Mouse (Mus musculus) hindbrain, embryonic 14.5 days (tissue): ENCODE measurements at regions not wholly inside any gene's neighbourhood (a gene's known extent, or its start where the extent isn't known, plus 50 kb on each side); places are given as distances from the start of the nearest gene placed in this dataset.
A peak's percentile ranks its signal among the peaks of the same experiment; 100 is the strongest.

Experiments used
- ATAC-seq: fragments of 200-750 bp; cut with Nextera tagmentation; 2 replicates; pipeline ENCODE4 v1.8.0; 2017; ENCODE audit warnings: moderate number of reproducible peaks, mild to moderate bottlenecking, moderate TSS enrichment, moderate library complexity; ENCODE audit not compliant: low FRiP score
- DNase-seq: peaks from one replicate; pipeline ENCODE4 v3.0.0-alpha.2; 2015; ENCODE audit warnings: low spot score
- H3K27ac ChIP-seq: fragments of 300-500 bp; sonication (generic); 2 replicates; pipeline ENCODE4 v1.5.1; 2014; ENCODE audit warnings: mild to moderate bottlenecking, moderate library complexity
- H3K27me3 ChIP-seq: fragments of 300-500 bp; sonication (generic); 2 replicates; pipeline ENCODE4 v1.6.1; 2014; ENCODE audit warnings: mild to moderate bottlenecking, low read length, mixed read lengths; ENCODE audit not compliant: control insufficient read depth, insufficient read depth
- H3K36me3 ChIP-seq: fragments of 300-500 bp; sonication (generic); replicated peaks from 2 replicates; pipeline ENCODE4 v1.6.1; 2014; ENCODE audit not compliant: control insufficient read depth, insufficient read depth
- H3K4me1 ChIP-seq: fragments of 300-500 bp; sonication (generic); replicated peaks from 2 replicates; pipeline ENCODE4 v1.6.1; 2014; ENCODE audit warnings: antibody characterized with exemption, low read length, mixed read lengths; ENCODE audit not compliant: control insufficient read depth, insufficient read depth
- H3K4me2 ChIP-seq: fragments of 300-500 bp; sonication (generic); replicated peaks from 2 replicates; pipeline ENCODE4 v1.6.1; 2014; ENCODE audit warnings: mild to moderate bottlenecking, moderate library complexity
- H3K4me3 ChIP-seq: fragments of 300-500 bp; sonication (generic); replicated peaks from 2 replicates; pipeline ENCODE4 v1.5.1; 2014; ENCODE audit warnings: mild to moderate bottlenecking, low read length
- H3K9ac ChIP-seq: fragments of 300-500 bp; sonication (generic); 2 replicates; pipeline ENCODE4 v1.6.1; 2014
- H3K9me3 ChIP-seq: fragments of 300-500 bp; sonication (generic); 2 replicates; pipeline ENCODE4 v1.6.1; 2016; ENCODE audit warnings: low read length; ENCODE audit not compliant: control insufficient read depth
- whole genome bisulfite sequencing: fragments of 180-500 bp; shearing (Covaris S2); extraction: QIAGEN DNeasy Blood & Tissue Kit; methylation state at CpG from one replicate; pipeline ENCODE4 v1.1.7; 2014; 5-methylcytosine and 5-hydroxymethylcytosine counted together

DNA sequence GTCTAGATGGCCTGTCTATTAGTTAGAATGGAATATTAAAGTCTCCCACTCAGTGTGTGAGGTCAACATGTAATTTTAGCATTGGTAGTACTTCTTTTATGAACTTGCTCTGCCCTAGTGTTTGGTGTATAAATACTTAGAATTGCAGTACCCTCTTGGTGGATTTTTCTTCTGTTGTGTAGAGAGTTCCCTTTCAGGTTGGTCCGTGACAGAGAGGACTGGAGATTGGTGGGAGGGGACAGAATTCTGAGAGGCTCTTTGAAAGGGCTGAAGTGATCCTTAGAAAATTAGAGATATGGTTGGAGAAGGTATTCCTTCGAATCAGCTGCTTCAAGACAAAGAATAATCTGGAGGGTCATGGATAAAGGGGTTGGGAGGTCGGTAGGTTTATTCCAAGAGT lies 230.3 kb upstream of the 4930583I09Rik start:
- H3K9ac ChIP-seq, result no peak overlapping the region
- no peak overlapping the region for H3K27ac ChIP-seq
- DNase-seq (no peak), ATAC-seq (no peak)
- H3K4me3 ChIP-seq, result no peak overlapping the region
- 89% methylated on average over 3 of the region's 3 CpGs for whole genome bisulfite sequencing
- no peaks in the 10 kb centered on the region for H3K27me3 ChIP-seq
- no peaks in the 10 kb centered on the region for H3K36me3 ChIP-seq
- H3K4me1 ChIP-seq, result no peaks in the 10 kb centered on the region
- H3K9me3 ChIP-seq, result 0 out of 2 replicates have a peak, but pooled peaks cover 3% of the 10 kb centered on the region
- no peak overlapping the region for H3K4me2 ChIP-seq

DNA sequence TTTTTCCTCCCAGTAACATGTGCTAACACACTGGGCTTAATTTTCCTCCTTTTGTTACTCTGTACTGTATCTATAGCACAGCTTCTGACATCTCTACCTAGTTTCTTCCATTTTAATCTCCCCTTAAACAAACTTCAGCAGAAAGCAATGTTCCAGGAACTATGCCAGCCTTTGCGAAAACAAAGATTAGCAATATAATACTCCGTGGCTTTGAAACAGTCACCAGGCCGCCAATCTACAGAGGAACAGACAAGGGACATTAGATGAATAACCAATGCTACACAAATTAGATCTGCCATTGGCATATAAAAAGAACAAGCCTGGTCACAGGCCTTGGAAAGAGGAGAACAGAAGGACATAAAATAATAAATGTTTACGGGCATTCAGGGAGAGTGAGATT lies 220.2 kb upstream of the 4930583I09Rik start:
- Histone ChIP-seq H3K27ac (no peak overlapping the region), H3K9me3 (0 out of 2 replicates have a peak, but pooled peaks cover 7% of the 10 kb centered on the region), H3K36me3 (no peaks in the 10 kb centered on the region), H3K4me1 (no peaks in the 10 kb centered on the region), H3K27me3 (no peaks in the 10 kb centered on the region), H3K9ac (no peak overlapping the region), H3K4me3 (no peak overlapping the region), H3K4me2 (no peak overlapping the region)
- no peak for ATAC-seq
- no peak for DNase-seq
- WGBS, result 71% methylated on average over 4 of the region's 4 CpGs

DNA sequence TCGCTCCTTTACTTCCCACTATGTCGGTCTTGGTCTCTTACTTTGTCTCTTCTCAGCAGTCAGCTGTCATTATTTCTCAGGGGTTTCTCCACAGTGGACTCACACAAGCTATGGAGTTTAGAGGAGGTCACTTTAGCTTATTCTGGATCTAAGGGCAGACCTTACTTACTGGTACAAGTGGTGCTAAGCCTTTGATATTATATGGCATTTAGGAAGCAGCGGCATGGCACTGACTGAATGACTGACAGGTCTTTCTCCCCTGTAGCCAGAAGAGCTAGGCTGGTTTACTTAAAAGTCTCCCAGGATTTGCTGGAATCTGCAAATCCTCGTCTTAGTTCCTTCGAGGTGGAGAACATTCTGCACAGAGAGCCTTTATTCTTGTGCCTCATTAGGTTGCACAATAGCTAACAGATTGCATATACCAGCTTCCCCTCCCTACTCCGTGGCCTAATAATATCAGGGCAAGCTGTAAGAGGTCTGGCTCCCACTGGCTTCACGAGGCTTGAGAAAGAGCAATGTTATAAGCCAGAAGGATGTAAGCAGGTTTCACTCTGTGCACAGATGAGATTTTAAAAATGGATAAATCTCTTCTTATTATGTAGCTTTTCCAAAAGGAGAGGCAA lies 214.1 kb upstream of the 4930583I09Rik start:
- no peak overlapping the region for H3K27ac ChIP-seq
- no peak overlapping the region for H3K9ac ChIP-seq
- peaks cover 4% of the 10 kb centered on the region; the same call in 1 of the 2 replicates for H3K4me1 ChIP-seq
- H3K36me3 ChIP-seq, result no peaks in the 10 kb centered on the region
- ATAC-seq (no peak), DNase-seq (peak; percentile 28)
- H3K4me2 ChIP-seq, result no peak overlapping the region
- H3K27me3 ChIP-seq, result no peaks in the 10 kb centered on the region
- 50% methylated on average over 7 of the region's 7 CpGs for WGBS
- no peak overlapping the region for H3K4me3 ChIP-seq
- H3K9me3 ChIP-seq, result no peaks in the 10 kb centered on the region

GRCm38 (mm10) chr17:65015731-65016130 lies 179.9 kb upstream of the 4930583I09Rik start:
- Histone ChIP-seq H3K36me3 (no peaks in the 10 kb centered on the region), H3K4me2 (no peak overlapping the region), H3K4me1 (no peaks in the 10 kb centered on the region), H3K9ac (no peak overlapping the region), H3K9me3 (no peaks in the 10 kb centered on the region), H3K27ac (no peak overlapping the region), H3K4me3 (no peak overlapping the region), H3K27me3 (no peaks in the 10 kb centered on the region)
- DNase-seq, result no peak
- ATAC-seq, result no peak
- WGBS, result 92% methylated on average over 5 of the region's 5 CpGs

- ATAC-seq (no peak), DNase-seq (no peak)
- no peak overlapping the region for H3K27ac ChIP-seq
- no peak overlapping the region for H3K4me2 ChIP-seq
- no peaks in the 10 kb centered on the region for H3K9me3 ChIP-seq
- no peak overlapping the region for H3K4me3 ChIP-seq
- H3K27me3 ChIP-seq, result no peaks in the 10 kb centered on the region
- no peaks in the 10 kb centered on the region for H3K36me3 ChIP-seq
- H3K4me1 ChIP-seq, result no peaks in the 10 kb centered on the region
- no peak overlapping the region for H3K9ac ChIP-seq
Observed at GRCm38 (mm10) chr17:65014682-65015081, 178.8 kb upstream of the 4930583I09Rik start.

DNA sequence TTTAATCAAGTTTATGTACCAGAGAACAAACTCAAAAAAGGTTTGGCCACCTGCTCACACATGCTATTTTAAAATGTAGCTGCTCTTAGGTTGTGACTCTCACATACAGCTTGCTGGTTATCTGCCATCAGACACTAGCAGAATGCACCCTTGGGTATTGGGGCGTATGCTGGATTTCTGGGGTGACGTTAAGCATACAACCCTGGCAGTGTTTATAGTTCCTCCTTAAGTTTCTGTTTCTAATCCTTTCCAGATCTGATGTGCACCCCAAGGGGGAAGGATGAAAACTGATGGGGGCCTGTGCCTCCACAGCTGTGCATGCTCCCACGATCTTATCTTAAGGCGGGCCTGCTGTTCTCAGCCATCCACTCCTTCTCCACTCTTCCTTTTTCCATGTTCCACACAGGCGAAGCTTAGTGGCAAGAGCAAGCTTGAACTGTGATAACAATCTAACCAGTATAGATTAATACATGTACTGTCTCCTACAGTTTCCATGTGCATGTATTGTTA lies 164.8 kb upstream of the 4930583I09Rik start:
- DNase-seq (no peak), ATAC-seq (no peak)
- WGBS, result 86% methylated on average over 5 of the region's 5 CpGs
- no peaks in the 10 kb centered on the region for H3K36me3 ChIP-seq
- no peak overlapping the region for H3K9ac ChIP-seq
- H3K9me3 ChIP-seq, result 0 out of 2 replicates have a peak, but pooled peaks cover 3% of the 10 kb centered on the region
- no peaks in the 10 kb centered on the region for H3K4me1 ChIP-seq
- H3K27me3 ChIP-seq, result no peaks in the 10 kb centered on the region
- no peak overlapping the region for H3K4me3 ChIP-seq
- no peak overlapping the region for H3K27ac ChIP-seq
- no peak overlapping the region for H3K4me2 ChIP-seq

DNA sequence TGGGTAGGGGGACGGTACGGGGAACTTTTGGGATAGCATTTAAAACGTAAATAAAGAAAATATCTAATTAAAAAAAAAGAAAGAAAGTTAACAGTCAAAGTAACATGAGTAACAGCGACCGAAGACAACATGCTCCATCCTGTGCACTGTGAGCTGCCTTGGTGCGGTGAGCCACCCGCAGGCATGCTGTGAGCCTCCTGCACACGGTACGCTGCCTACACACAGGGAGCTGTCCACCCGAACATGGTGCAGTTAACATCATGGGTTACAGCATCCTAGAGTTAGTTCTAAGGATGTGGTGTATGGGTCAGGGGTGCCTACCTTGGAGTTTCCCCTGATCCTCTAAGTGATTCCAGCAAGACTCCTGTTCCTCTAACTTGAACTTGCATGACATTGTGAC lies 158.6 kb upstream of the 4930583I09Rik start:
- H3K27ac ChIP-seq, result no peak overlapping the region
- no peaks in the 10 kb centered on the region for H3K36me3 ChIP-seq
- no peaks in the 10 kb centered on the region for H3K9me3 ChIP-seq
- H3K9ac ChIP-seq, result no peak overlapping the region
- no peak overlapping the region for H3K4me3 ChIP-seq
- no peak overlapping the region for H3K4me2 ChIP-seq
- WGBS, result 92% methylated on average over 10 of the region's 10 CpGs
- H3K4me1 ChIP-seq, result no peaks in the 10 kb centered on the region
- DNase-seq (no peak), ATAC-seq (no peak)
- H3K27me3 ChIP-seq, result no peaks in the 10 kb centered on the region

DNA sequence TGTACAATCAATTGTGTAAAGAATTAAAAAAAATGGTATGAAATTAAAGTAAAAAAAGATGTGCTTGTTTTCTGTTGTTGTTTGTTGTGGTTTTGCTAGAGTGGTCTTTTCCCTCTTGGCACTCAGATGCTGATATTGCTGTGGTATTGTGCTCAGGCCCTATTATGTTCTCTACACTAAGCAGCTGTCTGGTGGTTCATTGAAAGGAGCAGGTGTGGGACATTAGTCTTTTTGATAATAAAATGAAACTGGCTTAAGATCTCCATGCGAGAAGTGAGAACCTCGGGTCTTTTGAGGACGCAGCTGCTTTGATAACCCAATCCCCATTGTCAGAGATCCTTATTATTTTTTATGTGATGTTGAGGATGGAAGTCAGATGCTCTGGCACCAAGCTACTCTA lies 155.4 kb upstream of the 4930583I09Rik start:
- H3K4me1 ChIP-seq, result no peaks in the 10 kb centered on the region
- H3K9me3 ChIP-seq, result no peaks in the 10 kb centered on the region
- WGBS, result 49% methylated on average over 3 of the region's 3 CpGs
- no peak overlapping the region for H3K4me2 ChIP-seq
- no peaks in the 10 kb centered on the region for H3K27me3 ChIP-seq
- no peak overlapping the region for H3K9ac ChIP-seq
- DNase-seq (no peak), ATAC-seq (no peak)
- no peak overlapping the region for H3K4me3 ChIP-seq
- H3K36me3 ChIP-seq, result no peaks in the 10 kb centered on the region
- no peak overlapping the region for H3K27ac ChIP-seq

DNA sequence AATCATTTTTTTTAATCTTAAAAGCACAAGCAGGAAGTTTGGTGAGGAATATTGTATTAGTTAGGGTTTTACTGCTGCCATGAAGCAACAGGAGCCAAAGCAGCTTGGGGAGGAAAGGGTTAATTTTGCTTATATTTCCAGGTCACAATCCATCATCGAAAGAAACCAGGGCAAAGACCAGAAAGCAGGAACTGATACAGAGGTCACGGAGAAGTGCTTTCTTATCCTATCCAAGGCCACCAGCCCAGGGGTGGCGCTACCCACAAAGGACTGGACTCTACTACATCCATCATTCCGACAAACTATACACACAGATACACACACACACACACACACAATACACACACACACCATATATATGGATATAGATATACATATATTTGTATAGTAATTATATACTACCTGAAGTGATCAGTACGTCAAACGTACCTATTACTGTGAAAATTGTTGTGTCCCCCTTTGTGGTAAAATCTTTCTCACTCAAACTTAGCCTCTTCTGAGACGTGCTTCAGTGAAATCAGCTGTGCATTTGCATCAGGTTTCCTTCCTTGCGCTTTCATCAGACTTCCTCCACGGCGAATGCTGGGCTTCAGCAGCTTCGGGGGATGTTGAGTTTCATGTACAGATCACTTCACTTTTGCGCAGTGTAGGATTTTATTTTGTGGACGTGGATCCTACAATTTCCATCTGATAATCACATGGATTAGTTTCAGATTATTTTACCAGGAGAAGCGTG lies 148.6 kb upstream of the 4930583I09Rik start:
- DNase-seq, result no peak
- 82% methylated on average over 14 of the region's 14 CpGs for WGBS
- Histone ChIP-seq H3K36me3 (no peaks in the 10 kb centered on the region), H3K4me2 (no peak overlapping the region), H3K4me1 (no peaks in the 10 kb centered on the region), H3K9ac (no peak overlapping the region), H3K27me3 (no peaks in the 10 kb centered on the region), H3K27ac (no peak overlapping the region), H3K9me3 (no peaks in the 10 kb centered on the region), H3K4me3 (no peak overlapping the region)
- ATAC-seq, result no peak
